Mouse (Mus musculus) T-cell, adult 66 days (primary cell): ENCODE measurements around the gene Ptpn9. TPM values are rescaled to one million over a fixed set of nuclear protein-coding genes. Genes with fewer than 3 reads are reported as not detected.

Experiments
- total RNA-seq, 2 experiments: library from RNA; stranded (reverse); gene quantifications; 3 replicates in 1 of 2; 4 replicates in 1 of 2; pipeline ENCODE4 v1.2.4; 2023

Ptpn9 gene
- 10 to 100 TPM; 11.5 to 15.7 TPM for total RNA-seq

DNA sequence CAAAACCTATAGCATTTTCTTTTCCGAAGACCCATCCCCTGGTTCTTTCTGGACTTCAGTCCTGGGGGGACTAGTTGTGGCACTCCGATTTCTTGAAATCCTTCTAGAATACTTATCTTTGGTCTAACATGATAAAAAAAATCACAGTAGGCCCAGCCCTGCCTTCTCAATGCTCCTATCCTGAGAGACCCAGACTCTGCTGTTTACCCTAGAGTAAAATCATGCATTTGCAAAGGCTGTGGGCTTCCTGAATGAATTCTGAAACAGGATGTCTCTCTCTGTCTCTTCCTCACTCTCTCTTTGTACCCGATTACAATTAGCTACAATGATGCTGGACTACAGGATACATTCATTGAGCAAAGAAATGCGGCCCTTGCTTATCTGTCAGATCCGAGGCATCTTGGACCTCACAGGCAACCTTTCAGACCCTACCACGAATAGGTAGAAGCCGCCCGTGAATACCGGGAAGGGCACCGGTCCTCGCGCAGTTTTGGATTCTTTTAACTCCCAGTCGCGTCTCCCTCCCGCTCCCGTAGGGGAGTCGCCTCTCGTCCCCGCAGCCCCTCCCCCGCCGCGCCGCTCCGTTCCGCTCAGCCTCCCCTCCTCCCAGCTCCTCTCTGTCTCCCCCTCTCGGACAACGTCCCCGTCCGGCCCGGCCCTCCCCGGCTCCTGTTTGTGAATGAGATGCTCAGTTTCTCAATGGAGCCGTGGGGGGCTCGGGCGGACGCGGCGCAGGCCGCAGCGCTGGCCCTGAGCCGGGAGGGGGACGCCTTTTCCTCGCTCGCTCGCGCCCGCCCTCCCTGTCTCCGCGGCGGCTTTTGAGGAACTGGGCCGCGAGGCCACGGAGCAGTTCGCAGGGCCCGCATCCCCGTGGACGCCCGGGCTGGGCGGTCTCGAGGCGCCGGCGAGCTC lies at the start of gene Ptpn9:
Ptpn9 (plus strand) TSS at position 638 of the 912 bp plus-strand sequence.

DNA sequence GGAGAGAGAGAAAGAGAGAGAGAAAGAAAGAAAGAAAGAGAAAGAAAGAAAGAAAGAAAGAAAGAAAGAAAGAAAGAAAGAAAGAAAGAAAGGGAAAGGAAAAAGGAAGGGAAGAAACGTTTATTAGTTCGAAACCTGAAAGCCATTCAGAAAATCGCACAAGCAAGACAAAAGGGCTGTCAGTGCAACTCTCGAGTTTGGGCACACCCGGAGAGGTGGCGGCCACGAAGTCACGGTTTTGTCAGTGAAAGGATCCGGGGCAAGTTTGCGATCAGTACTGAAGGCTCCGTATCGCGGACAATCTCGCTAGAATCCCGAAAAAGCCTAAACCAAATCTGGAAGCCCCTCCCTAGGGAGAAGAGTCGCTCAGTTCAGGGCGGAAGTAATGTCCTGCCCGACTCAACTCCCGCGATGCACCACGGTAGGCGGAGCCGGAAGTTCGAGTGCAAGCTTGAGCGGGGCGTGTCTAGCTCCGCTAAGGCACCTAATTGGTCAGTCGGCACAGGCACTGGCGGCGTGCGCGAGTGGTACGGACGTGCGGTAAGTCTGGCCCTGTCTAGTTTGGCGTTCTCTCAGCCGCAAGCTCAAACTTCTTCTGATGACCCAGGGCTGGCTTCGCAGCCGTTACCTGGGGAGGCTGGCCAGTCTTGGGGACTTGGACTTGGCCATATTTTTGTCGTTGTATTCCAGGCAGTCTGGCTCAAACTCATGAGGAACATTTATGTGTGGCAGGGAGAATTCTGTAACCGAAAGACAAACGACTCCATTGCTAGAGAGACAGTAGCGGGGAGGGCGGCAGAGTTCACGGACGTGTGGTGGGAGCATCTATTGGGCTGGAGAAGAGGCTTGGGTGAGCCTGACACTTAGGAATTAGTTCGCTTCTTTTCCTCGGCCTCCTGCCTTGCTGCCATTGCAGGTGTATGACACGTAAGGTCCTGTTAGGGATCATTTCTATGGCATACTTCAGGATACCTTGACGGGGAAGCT lies 44.0 kb upstream of the Ptpn9 start, which contains the start of gene Snupn:
Snupn (plus strand) TSS at position 465 of the 987 bp plus-strand sequence.

GRCm38 (mm10) chr9:57071801-57072351 lies 77.2 kb downstream of the Ptpn9 start, which contains the start of gene Sin3a:
Gene Sin3a (plus strand): TSS chr9:57072040.

Other genes with a start within 250 kb of the Ptpn9 start
- gene Lingo1, start 198.5 kb upstream of the Ptpn9 start, total RNA-seq = not detected
- gene Odf3l1, start 130.2 kb upstream of the Ptpn9 start, total RNA-seq = not detected
- gene Cspg4, start 129.9 kb upstream of the Ptpn9 start, total RNA-seq = not detected
- gene Snx33, start 66.6 kb upstream of the Ptpn9 start, total RNA-seq = 10 to 100 TPM; 16.2 to 17.5 TPM
- gene Imp3, start 57.4 kb upstream of the Ptpn9 start, total RNA-seq = 100 to 1,000 TPM; 101 to 103 TPM
- gene Snupn, start 44.0 kb upstream of the Ptpn9 start, total RNA-seq = 10 to 100 TPM in 1 of 2 experiments, 1 to 10 TPM in 1; 8.5 to 10.6 TPM
- gene Sin3a, start 77.1 kb downstream of the Ptpn9 start, total RNA-seq = 100 to 1,000 TPM in 1 of 2 experiments, 10 to 100 TPM in 1; 95.5 to 116 TPM
- 100 to 1,000 TPM; 181 to 185 TPM for gene Man2c1, start 135.8 kb downstream of the Ptpn9 start, total RNA-seq
- gene Neil1, start 153.4 kb downstream of the Ptpn9 start, total RNA-seq = 10 to 100 TPM; 26.2 to 29.5 TPM
- gene Commd4, start 163.4 kb downstream of the Ptpn9 start, total RNA-seq = 10 to 100 TPM; 90.7 to 93.6 TPM
- gene Trcg1, start 241.6 kb downstream of the Ptpn9 start, total RNA-seq = not detected